Mouse (Mus musculus) cerebellum, adult 2 months (tissue): ENCODE data around the gene Arid4a. TPM values are rescaled to one million over a fixed set of nuclear protein-coding genes. Genes with fewer than 3 reads are reported as not detected.

Source experiments
- DNase-seq, 2 experiments: peaks; one replicate each; pipeline ENCODE4 v3.0.0; 2021
- H3K27ac ChIP-seq: fragments of 200-500 bp; 2 replicates; pipeline ENCODE4 v1.5.1; 2012; ENCODE audit warnings: low read length, control low read depth, inconsistent platforms; ENCODE audit not compliant: insufficient read depth
- H3K27me3 ChIP-seq: fragments of 200-500 bp; 2 replicates; pipeline ENCODE4 v1.6.1; 2012; ENCODE audit warnings: inconsistent platforms, mild to moderate bottlenecking, low read length, moderate library complexity; ENCODE audit not compliant: control insufficient read depth, insufficient read depth
- H3K4me1 ChIP-seq: fragments of 200-500 bp; 2 replicates; pipeline ENCODE4 v1.6.1; 2011; ENCODE audit warnings: low read length; ENCODE audit not compliant: control insufficient read depth, insufficient read depth
- H3K4me3 ChIP-seq: fragments of 200-500 bp; replicated peaks from 2 replicates; pipeline ENCODE3; 2011; ENCODE audit warnings: mild to moderate bottlenecking, low read depth, low read length, control low read depth; ENCODE audit not compliant: insufficient read depth
- CTCF ChIP-seq: fragments of 200-500 bp; IDR thresholded peaks from 2 replicates; pipeline ENCODE4 v1.5.1; 2011; ENCODE audit warnings: low read depth, mild to moderate bottlenecking, control low read depth, low read length, moderate library complexity, borderline replicate concordance; ENCODE audit not compliant: insufficient read depth
- POLR2A ChIP-seq: fragments of 200-500 bp; IDR thresholded peaks from 2 replicates; pipeline ENCODE4 v1.6.1; 2011; ENCODE audit warnings: low read length, control low read depth, borderline replicate concordance; ENCODE audit not compliant: insufficient read depth
- WGBS: fragments of 180-500 bp; shearing (Covaris S2); methylation state at CpG from one replicate; pipeline ENCODE4 v1.1.7; 2018; 5-methylcytosine and 5-hydroxymethylcytosine counted together
- polyA plus RNA-seq: library from polyadenylated mRNA; depleted of rRNA; stranded (reverse); fragments of >200 nt; gene quantifications from 2 replicates; pipeline ENCODE4 v1.2.3, GENCODE M21; 2012

The Arid4a gene
- polyA plus RNA-seq, 1 experiment, result 18.5 TPM

DNA sequence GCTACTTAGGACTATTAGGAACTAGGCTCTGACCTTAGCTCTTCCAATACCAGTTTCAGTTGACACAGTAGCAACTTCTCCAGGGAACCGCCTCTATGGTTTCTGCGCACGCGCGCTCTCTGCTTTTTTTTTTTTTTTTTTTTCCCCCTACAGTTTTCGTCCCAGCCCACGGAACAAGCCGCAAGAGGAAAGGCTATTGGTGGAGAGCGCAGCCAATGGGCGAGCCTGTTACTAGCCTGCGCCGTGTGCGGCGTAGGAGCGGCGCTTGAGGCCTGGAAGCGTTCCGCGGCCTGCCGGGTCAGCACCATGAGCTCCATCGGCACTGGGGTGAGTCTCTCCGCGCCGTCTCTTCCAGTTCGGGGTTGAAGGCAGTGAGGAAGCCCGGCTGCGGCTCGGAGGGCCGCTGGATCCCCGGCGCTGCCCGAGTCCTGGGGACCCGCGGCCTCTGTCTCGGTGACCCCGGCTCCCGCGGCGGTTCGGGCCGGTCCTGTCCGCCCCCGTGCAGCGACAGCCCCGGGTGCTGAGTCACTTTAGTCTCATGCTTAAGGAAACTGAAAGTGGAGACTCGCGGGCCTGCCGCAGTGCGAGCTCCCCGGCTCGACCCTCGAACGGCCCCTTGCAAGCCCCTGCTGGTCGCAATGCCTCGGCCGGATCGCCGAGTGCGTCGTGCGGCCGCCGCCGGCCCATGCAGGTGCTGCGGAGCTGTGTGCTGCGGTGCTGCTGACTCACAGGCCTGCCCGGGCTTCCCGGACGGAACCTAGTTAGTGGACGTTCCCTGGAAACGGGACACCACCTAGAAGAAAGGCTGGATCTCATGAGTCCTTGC lies 41.1 kb upstream of the Arid4a start, which contains the start of gene Psma3:
Gene Psma3, plus strand, starts transcription at position 181 of the 826 bp plus-strand sequence.
- Histone ChIP-seq H3K4me1 (no peaks in the 10 kb centered on the region), H3K27ac (peak within 1 kb of the TSS; percentile 85), H3K4me3 (peak within 1 kb of the TSS; percentile 61), H3K27me3 (no peaks in the 10 kb centered on the region)
- DNase-seq, result peak; percentile 92 to 94
- under 1% methylated on average over 71 of the region's 71 CpGs for WGBS
- no peak for TF ChIP-seq CTCF
- TF ChIP-seq POLR2A, result peak; percentile 87

DNA sequence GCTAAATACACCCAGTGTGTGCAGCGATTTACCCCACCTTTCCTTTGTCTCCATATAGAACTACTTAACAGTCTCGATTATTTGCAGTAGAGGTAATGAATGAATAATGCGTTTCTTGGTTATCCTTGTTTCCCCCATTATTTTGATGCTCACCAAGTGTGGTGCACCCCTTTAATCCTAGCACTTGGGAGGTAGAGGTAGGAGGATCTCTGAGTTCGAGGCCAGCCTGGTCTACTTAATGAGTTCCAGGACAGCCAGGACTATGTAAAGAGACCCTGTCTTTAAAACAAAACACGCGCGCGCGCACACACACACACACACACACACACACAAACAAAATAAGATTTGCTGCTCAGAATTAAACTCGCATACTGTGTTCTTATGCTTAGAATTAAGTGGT lies 40.4 kb upstream of the Arid4a start:
- no peak for TF ChIP-seq CTCF
- TF ChIP-seq POLR2A, result no peak
- WGBS, result 27% methylated on average over 10 of the region's 10 CpGs
- H3K27me3 ChIP-seq, result no peaks in the 10 kb centered on the region

DNA sequence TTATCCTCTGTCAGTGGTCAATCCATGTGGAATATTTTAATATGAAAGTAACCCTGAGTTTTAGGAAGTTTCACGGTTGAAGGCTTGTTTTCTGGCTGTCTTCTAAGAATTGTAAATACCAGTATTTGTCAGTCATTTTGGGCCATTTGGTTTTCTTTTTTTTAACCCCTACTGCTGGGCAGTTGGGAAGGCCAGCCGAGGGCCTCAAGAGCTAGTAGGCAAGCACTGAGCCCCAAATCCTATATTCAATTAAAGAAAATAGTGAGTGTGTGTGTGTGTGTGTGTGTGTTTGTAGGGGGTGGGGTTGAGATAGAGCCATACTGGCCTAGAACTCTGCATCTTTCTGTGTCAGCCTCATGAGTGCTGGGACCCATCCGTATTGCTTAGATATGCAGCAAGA lies 39.9 kb upstream of the Arid4a start:
- no peak for TF ChIP-seq POLR2A
- no peak for TF ChIP-seq CTCF
- no peak for DNase-seq
- peak overlapping the region; percentile 61 for H3K4me3 ChIP-seq
- H3K4me1 ChIP-seq, result no peaks in the 10 kb centered on the region
- H3K27ac ChIP-seq, result no peak overlapping the region
- WGBS, result 33% methylated on average over 3 of the region's 3 CpGs
- H3K27me3 ChIP-seq, result no peaks in the 10 kb centered on the region

More for the DNA sequence above, 40.4 kb upstream of the Arid4a start:
- Histone ChIP-seq H3K27ac (0 out of 2 replicates have a peak overlapping the region, but pooled peaks have one; percentile 85), H3K4me1 (no peaks in the 10 kb centered on the region), H3K4me3 (peak overlapping the region; percentile 61)
- no peak for DNase-seq

DNA sequence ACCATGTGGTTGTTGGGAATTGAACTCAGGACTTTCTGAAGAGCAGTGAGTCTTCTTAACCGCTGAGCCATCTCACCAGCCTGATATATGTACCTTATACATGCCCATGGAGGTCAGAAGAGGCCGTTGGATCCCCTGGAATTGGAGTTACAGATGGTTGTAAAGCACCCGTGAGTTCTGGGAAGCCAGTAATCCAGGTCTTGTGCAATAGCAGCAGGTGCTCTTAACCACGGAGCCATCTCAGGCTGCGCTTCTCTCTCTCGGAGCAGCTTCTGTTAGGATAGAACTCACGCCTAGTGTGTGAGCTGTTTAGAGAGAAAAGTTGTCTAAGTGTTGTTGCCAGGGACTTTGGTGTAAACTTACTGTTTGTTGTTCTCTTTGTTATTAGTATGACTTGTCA lies 37.4 kb upstream of the Arid4a start:
- DNase-seq, result no peak
- WGBS, result 80% methylated on average over 7 of the region's 7 CpGs
- no peak overlapping the region for H3K4me3 ChIP-seq
- no peaks in the 10 kb centered on the region; the same call in 1 of the 2 replicates for H3K4me1 ChIP-seq
- TF ChIP-seq CTCF (no peak), POLR2A (no peak)
- no peaks in the 10 kb centered on the region for H3K27me3 ChIP-seq
- H3K27ac ChIP-seq, result no peak overlapping the region

DNA sequence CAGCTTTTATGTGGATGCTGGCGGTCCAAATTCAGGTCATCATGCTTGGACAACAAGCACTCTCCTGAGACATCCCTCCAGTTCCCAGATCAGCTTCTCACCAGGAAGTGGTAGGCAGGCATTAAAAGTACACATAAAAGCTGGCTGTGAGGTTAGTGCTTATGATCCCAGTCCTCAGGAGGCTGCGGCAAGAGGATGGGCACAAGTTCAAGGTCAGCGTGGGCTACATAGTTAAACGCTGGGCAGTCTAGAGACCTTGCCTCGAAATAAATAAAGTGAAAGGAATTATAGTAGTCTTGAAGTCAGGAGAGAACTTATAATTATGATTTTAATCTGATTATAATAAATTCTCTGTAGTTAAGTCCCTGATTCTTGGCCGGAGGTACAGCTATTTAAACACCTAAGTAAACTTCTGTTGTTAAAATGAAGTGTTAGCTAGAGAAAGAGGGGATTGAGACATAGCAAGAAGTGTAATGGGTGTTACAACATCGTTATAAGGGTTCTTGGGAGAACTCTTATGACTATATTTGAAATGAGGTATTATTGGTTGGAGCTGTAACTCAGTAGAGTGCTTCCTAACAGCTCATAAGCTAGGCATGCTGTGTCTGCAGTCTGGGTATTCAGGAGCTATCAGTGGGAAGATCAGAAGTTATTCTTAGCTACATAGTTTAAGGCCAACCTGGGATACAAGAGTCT lies 30.8 kb upstream of the Arid4a start:
- DNase-seq, result no peak
- no peak overlapping the region for H3K4me3 ChIP-seq
- H3K27ac ChIP-seq, result no peak overlapping the region
- 89% methylated on average over 7 of the region's 7 CpGs for WGBS
- H3K27me3 ChIP-seq, result no peaks in the 10 kb centered on the region
- TF ChIP-seq POLR2A (no peak), CTCF (no peak)
- H3K4me1 ChIP-seq, result no peaks in the 10 kb centered on the region; the same call in 1 of the 2 replicates

DNA sequence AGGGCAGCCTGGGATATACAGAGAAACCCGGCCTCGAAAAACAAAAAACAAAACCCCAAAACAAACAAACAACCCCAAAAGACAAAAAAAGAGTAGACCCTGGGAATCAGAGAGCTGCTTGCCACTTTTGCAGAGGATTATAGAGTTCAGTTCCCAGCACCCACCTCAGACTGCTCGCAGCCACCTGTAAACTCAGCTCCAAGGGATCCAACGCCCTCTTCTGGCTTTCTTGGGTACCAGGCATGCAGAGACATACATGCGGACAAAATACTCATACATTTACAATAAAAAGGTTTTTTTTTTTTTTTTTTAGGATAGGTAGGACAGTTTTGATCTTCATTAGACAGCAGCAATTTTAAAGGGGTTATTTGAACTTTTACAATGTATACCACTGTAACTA lies 18.6 kb upstream of the Arid4a start:
- 91% methylated on average over 5 of the region's 5 CpGs for WGBS
- no peak overlapping the region for H3K4me3 ChIP-seq
- no peak for TF ChIP-seq CTCF
- TF ChIP-seq POLR2A, result no peak
- H3K27ac ChIP-seq, result no peak overlapping the region
- no peak for DNase-seq
- H3K27me3 ChIP-seq, result no peaks in the 10 kb centered on the region
- peaks cover 3% of the 10 kb centered on the region; the same call in 1 of the 2 replicates for H3K4me1 ChIP-seq

DNA sequence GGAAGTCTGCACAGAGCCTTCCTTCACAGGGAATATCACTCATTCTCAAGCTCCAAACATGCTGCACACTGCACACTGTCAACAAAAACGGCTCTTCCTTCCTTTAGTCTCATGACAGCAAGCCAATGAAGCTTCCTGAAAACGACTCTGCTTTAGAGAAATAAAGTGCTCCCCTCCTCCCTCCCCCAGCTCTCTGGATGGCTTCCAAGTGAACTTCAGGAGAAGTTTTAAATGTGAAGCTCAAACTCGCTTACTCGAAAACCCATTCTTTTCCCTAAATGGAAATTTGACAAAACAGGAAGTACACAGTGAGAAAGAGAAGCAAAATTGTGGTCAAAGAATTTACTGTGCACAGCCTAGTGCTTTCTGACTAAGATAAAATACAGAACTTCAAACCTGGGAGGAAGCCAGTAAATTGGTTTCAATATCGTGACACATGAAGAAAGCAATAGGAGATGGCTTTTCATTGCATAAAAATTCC lies 16.3 kb upstream of the Arid4a start:
- H3K4me3 ChIP-seq, result no peak overlapping the region
- DNase-seq, result no peak
- H3K27me3 ChIP-seq, result no peaks in the 10 kb centered on the region
- TF ChIP-seq CTCF (no peak), POLR2A (no peak)
- peaks cover 3% of the 10 kb centered on the region; the same call in 1 of the 2 replicates for H3K4me1 ChIP-seq
- 22% methylated on average over 5 of the region's 5 CpGs for WGBS
- H3K27ac ChIP-seq, result no peak overlapping the region; the same call in 1 of the 2 replicates
